Mouse (Mus musculus): ENCODE results near the gene Hoxc11. TPM values are rescaled to one million over a fixed set of nuclear protein-coding genes. Genes with fewer than 3 reads are reported as not detected.

The Hoxc11 gene
- total RNA-seq, 2 experiments from 2014 or later: not detected

- intact Hi-C loops (cut with DNase I): no loop called here
- no peak for DNase-seq (ENCODE audit: low spot score in 2 of 2)
Observed at GRCm38 (mm10) chr15:102977423-102977974, 23.3 kb downstream of the Hoxc11 start.

DNA sequence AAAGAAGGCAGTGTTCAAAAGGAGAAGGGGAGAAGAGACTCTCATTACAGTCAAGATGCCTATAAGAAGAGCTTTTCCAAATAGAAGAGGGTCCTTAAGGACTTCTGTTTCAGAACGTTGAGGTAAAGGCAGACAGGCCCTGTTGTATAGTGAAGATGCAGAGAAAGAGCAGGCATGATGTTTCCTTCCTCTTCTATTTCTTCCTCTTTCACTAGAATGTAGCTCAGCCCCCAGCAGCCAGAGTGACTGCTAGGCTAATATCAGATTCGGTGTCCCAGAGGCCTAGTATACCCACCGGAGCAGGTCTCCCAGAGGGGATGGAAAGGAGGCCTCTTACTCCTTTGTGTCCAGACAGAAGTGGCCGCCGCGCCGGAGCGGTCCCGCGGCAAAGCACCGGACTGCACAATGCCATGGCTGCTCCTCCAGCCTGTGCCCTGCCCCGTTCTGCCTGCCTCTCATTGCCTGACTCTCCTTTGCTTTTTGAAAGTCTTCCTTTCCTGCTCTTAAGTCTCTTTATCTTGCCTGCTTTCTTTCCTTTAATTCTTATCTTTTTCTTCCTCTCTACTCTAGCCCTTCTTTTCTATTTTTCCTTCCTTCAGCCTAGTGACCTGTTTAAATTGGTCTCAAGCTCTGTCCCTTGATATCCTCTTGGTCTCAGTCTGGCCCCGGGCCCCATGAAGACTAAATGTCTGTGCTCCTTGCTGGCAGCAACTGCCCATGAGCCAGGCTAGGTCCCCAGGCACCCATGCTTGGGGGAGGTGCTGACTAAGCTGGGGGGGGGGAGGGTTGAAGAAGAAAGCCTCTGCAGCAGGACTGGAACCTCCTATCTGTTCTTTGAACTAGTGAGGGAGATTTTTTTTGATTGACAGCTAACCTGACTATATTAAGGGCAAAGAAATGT, 24.6 kb downstream of the Hoxc11 start:
- DNase-seq (ENCODE audit: low spot score in 2 of 2): no peak
- intact Hi-C loops (cut with DNase I): no loop called here

GRCm38 (mm10) chr15:102979936-102980335, 25.7 kb downstream of the Hoxc11 start:
- DNase-seq (ENCODE audit: low spot score in 2 of 2): no peak
- intact Hi-C loops (cut with DNase I): loop anchor here (10.0 kb wide), 1 partner anchor 335 kb away; the partner anchor contains the start of gene Gpr84

DNA sequence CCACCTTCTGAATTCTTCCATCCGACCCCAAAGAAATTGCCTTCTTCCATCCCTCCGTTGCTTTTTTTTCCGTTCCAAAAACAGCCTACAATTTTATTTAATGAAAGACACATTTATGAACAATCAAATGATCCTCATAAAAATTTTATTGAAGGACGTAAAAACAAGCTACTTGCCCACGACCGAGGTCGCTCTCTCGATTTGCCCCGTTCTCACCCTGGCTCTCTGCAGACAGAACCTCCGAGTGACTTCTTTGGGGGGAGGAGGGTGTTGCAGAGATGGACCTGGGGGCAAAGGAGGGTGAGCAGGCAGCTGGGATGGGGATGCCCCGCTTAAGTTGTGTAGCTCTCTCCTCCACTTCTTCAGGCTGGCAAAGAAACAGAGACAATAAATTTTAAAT, 26.1 kb downstream of the Hoxc11 start:
- intact Hi-C loops (cut with DNase I): loop anchor here (10.0 kb wide), 1 partner anchor 334 kb away; the partner anchor contains the start of gene Gpr84
- DNase-seq (ENCODE audit: low spot score in 2 of 2): no peak

DNA sequence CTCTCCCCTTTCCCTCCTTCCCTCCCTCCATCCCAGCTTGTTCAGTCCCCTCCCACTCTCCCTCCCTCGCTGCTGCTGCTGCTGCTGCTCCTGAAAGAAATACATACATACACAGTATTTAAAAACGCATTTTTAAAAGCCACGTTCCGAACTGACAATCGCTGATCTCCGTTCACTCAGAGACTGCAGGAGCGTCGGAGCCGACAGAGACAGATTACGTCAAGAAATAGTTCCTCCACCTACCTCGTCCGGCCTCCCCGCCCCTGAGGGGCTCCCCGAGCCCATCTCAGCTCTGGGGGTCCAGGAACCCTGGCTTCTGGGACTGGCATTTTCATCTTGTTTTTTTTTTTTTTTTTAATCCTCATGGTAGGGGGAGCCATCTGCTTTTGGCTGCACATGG, 26.7 kb downstream of the Hoxc11 start:
- DNase-seq (ENCODE audit: low spot score in 2 of 2): no peak
- intact Hi-C loops (cut with DNase I): loop anchor here (10.0 kb wide), 1 partner anchor 334 kb away; the partner anchor contains the start of gene Gpr84

GRCm38 (mm10) chr15:102981379-102982288, 27.4 kb downstream of the Hoxc11 start:
- intact Hi-C loops (cut with DNase I): loop anchor here (10.0 kb wide), 1 partner anchor 333 kb away; the partner anchor contains the start of gene Gpr84
- DNase-seq (ENCODE audit: low spot score in 2 of 2): no peak

GRCm38 (mm10) chr15:102983716-102984115, 29.5 kb downstream of the Hoxc11 start:
- intact Hi-C loops (cut with DNase I): loop anchor here (10.0 kb wide), 1 partner anchor 331 kb away; the partner anchor contains the start of gene Gpr84
- DNase-seq (ENCODE audit: low spot score in 2 of 2): no peak

GRCm38 (mm10) chr15:102984521-102984920, 30.3 kb downstream of the Hoxc11 start:
- intact Hi-C loops (cut with DNase I): loop anchor here (10.0 kb wide), 1 partner anchor 330 kb away; the partner anchor contains the start of gene Gpr84

DNA sequence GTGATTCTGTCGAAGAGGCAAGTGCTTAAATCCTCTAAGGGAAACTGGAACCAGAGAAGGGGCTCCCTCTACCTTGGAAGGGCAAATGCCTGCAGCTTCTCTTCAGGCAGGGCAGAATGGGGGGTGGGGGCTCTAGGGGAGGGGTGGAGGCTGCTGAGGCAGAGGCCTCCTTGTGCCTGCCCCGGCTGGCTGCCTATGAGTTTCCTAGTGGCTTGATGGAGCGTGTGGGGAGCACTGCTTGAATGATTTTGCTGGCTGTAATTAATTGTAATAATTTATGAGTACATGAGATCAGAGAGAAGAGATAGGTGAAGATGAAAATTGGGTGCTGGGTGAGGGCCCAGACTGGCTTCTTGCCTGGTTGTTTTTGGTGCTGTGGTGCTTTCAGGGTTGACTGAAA, 30.7 kb downstream of the Hoxc11 start:
- no peak for DNase-seq (ENCODE audit: low spot score in 2 of 2)
- intact Hi-C loops (cut with DNase I): loop anchor here (10.0 kb wide), 1 partner anchor 330 kb away; the partner anchor contains the start of gene Gpr84

More at GRCm38 (mm10) chr15:102984521-102984920, 30.3 kb downstream of the Hoxc11 start:
- DNase-seq (ENCODE audit: low spot score in 2 of 2): no peak

DNA sequence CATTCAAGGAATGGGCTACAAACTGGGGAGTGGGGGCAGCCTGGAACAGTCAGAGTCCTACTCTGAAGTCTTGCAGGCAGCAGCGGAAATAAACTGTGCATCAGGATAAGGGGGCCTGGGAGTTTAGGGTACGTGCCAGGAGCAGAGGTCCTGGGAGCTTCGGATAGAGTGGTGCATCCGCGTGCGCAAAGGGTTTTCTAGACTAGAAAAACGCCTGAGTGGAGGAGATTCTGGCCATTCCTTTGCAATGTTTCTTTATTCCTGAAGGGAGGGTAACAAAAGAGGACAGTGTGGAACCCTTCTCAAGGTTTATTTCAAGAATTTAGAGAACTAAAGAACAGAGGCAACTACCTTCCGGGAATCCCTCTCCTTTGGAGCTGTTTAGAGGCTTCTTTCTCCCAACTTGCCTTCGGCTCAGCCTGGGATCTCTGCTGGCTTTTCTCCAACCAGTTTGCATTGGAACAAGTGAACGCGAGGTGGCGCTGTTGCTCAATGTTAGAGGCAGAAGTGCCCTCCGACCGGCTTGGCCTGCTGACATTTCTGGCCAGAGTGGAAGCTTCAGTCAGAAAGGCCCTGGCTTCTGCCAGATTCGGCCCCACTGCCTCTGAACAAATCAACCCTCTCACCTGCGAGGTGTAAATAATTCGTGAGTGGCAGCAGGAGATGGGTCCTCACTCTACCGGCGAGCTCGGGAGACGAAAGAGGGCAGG, 33.1 kb downstream of the Hoxc11 start:
- peak; percentile 79 to 90 for DNase-seq (ENCODE audit: low spot score in 2 of 2)
- intact Hi-C loops (cut with DNase I): loop anchor here (2.0 to 10.0 kb wide), 2 partner anchors 190 to 328 kb away; partner anchors contain the start of gene Gpr84

GRCm38 (mm10) chr15:102988078-102988477, 33.9 kb downstream of the Hoxc11 start:
- intact Hi-C loops (cut with DNase I): loop anchor here (10.0 kb wide), 1 partner anchor 327 kb away; the partner anchor contains the start of gene Gpr84
- DNase-seq (ENCODE audit: low spot score in 2 of 2): no peak

- intact Hi-C loops (cut with DNase I): no loop called here
- no peak for DNase-seq (ENCODE audit: low spot score in 2 of 2)
Observed at GRCm38 (mm10) chr15:102990461-102991397, 36.5 kb downstream of the Hoxc11 start, which contains the start of gene Hoxc8. Gene Hoxc8, plus strand, starts transcription at chr15:102990607.

- intact Hi-C loops (cut with DNase I): no loop called here
- no peak for DNase-seq (ENCODE audit: low spot score in 2 of 2)
Observed at GRCm38 (mm10) chr15:102991782-102992181, 37.6 kb downstream of the Hoxc11 start.

DNA sequence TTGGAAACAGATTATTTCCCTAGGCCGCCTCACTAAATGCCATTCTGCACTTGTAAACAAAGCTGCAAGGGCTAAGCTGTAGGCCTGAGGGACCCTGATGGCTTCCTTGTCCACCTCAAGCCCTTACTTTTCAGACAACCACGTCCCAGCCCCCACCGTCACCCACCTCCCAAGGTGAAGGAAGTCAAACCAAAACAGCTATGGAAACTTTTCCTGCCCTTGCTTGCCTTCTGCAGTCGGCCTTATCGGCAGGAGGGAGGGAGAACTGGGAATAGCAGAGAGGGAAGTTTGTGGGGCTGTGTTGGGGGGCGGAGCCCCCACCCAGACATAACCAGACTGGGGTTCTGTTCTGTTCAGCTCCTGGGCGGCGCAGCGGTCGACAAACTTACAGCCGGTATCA, 38.0 kb downstream of the Hoxc11 start:
- DNase-seq (ENCODE audit: low spot score in 2 of 2): no peak
- intact Hi-C loops (cut with DNase I): no loop called here

DNA sequence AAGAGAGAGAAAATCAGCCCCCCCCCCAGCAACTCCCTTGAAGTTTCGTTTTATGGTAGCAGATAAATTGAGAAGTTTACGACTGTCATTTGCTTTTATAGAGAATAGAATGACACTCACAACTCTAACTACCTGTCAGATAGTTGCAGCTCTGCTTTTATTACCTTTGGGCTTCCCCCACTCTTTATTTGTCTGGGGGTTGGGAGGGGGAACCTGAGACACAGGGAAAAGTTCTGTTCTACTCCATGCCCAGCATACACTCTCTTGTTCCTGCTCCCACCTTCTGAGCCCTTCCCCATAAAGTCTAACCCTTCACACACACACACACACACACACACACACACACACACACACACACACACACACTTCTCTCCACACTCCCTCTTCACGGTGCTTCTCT, 38.6 kb downstream of the Hoxc11 start:
- intact Hi-C loops (cut with DNase I): no loop called here
- no peak for DNase-seq (ENCODE audit: low spot score in 2 of 2)

DNA sequence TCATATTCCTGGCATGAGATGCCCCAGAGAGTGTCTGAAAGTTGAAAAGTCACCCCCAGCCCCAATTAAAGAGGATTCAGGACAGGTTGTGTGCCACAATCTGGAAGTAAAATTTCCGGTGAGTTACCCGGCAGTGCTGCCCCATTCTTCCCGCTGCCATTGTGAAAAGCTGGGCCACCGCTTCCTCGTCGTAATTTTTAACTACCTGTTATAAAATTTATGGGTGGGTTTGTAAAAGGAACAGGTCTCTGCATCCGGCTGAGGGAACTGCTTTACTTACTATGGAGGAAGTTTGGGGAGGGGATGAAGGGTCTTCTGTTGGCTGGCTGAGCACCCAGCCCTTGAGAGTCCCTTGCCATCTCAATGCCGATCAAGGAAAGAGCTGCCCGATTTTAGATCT, 42.3 kb downstream of the Hoxc11 start:
- DNase-seq (ENCODE audit: low spot score in 2 of 2): no peak
- intact Hi-C loops (cut with DNase I): no loop called here

GRCm38 (mm10) chr15:102997431-102997830, 43.2 kb downstream of the Hoxc11 start:
- intact Hi-C loops (cut with DNase I): no loop called here
- no peak for DNase-seq (ENCODE audit: low spot score in 2 of 2)

Data from left cerebral cortex, postnatal 14 days (tissue).